27 mouse cellular contexts compared by ENCODE assay signal in the genomic region with DNA sequence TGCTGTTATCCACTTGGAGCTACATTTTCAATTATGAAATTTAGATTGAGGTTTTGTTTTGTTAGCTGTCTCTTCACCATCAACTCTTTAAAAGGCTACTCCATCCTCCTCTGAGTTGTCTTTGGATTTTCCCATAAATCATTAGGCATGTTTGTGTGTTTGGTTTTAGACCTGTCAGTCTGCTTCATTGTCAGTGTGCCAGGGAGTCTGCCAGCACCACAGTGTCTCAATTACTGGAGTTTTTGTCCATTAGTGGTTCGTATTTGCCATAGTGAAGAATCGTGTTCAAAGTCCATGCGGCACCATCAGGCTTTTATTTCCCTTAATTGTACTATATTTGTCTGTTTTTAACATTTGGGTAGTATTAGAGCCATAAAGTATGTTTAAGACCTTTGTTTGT.
"Had no signal": no experiment of that assay in that cellular context is flagged by ENCODE, and none has a peak within 500 bp of the region (broad histone marks: within the 10 kb centered on the region; RNA-seq: fewer than 3 reads in every experiment).

No protein-coding gene starts in this region.

- H3K9me3 ChIP-seq: heart, embryonic 10.5 days; heart, embryonic 12.5 days; hindbrain, embryonic 10.5 days; hindbrain, embryonic 12.5 days; kidney, embryonic 15.5 days; limb, embryonic 13.5 days; limb, embryonic 15.5 days; liver, embryonic 12.5 days had no signal

- H3K27ac ChIP-seq: gastrocnemius, adult 2 months; heart, embryonic 10.5 days; hindbrain, embryonic 10.5 days; hindbrain, embryonic 12.5 days; hindbrain, embryonic 14.5 days; kidney, embryonic 15.5 days; kidney, postnatal 0 days; limb, embryonic 13.5 days; limb, embryonic 15.5 days; liver, embryonic 12.5 days; liver, embryonic 14.5 days had no signal

- H3K9ac ChIP-seq: heart, embryonic 12.5 days; hindbrain, embryonic 12.5 days; hindbrain, embryonic 14.5 days; kidney, embryonic 15.5 days; limb, embryonic 13.5 days; limb, embryonic 15.5 days; liver, embryonic 12.5 days; liver, embryonic 14.5 days had no signal

- H3K4me1 ChIP-seq: heart, embryonic 10.5 days; heart, embryonic 12.5 days; hindbrain, embryonic 10.5 days; hindbrain, embryonic 12.5 days; kidney, embryonic 15.5 days; limb, embryonic 13.5 days; limb, embryonic 15.5 days; liver, embryonic 12.5 days had no signal

- H3K4me3 ChIP-seq: gastrocnemius, adult 2 months; heart, embryonic 10.5 days; heart, embryonic 12.5 days; hindbrain, embryonic 10.5 days; hindbrain, embryonic 12.5 days; kidney, embryonic 15.5 days; limb, embryonic 13.5 days; limb, embryonic 15.5 days; liver, embryonic 12.5 days had no signal

- H3K4me2 ChIP-seq: heart, embryonic 12.5 days; hindbrain, embryonic 12.5 days; hindbrain, embryonic 14.5 days; kidney, embryonic 15.5 days; limb, embryonic 13.5 days; limb, embryonic 15.5 days; liver, embryonic 12.5 days had no signal

- H3K36me3 ChIP-seq: heart, embryonic 10.5 days; heart, embryonic 12.5 days; hindbrain, embryonic 10.5 days; hindbrain, embryonic 12.5 days; kidney, embryonic 15.5 days; limb, embryonic 13.5 days; limb, embryonic 15.5 days; liver, embryonic 12.5 days had no signal

- DNase-seq: gastrocnemius, adult 2 months; gastrocnemius, postnatal 10 days; gastrocnemius, postnatal 25 days; heart, adult 18-20 months; heart, postnatal 10 days; heart, postnatal 4 days; kidney, adult 11 months; kidney, adult 2 months; kidney, adult 9 months; kidney, postnatal 14 days; kidney, postnatal 36 days; layer of hippocampus, adult 9-11 months; layer of hippocampus, postnatal 36 days; left cerebral cortex, postnatal 4 days had no signal

- H3K27me3 ChIP-seq: heart, embryonic 12.5 days; hindbrain, embryonic 12.5 days; kidney, embryonic 15.5 days; limb, embryonic 13.5 days; limb, embryonic 15.5 days; liver, embryonic 12.5 days had no signal

- ATAC-seq: hindbrain, embryonic 16.5 days; intestine, embryonic 16.5 days; liver, embryonic 12.5 days had no signal
